Mouse (Mus musculus) ES-E14 (cell line): ENCODE results near the gene Iffo2. TPM values are rescaled to one million over a fixed set of nuclear protein-coding genes. Genes with fewer than 3 reads are reported as not detected.

Experiments
- DNase-seq: peaks from one replicate; pipeline ENCODE4 v3.0.0-alpha.2; 2013; ENCODE audit warnings: low read depth, low spot score
- H3K27ac ChIP-seq: 2 replicates; pipeline ENCODE4 v1.5.1; 2012; ENCODE audit warnings: low read depth, mild to moderate bottlenecking, low read length, moderate library complexity, mixed read lengths; ENCODE audit not compliant: poor library complexity, insufficient read depth, severe bottlenecking
- H3K36me3 ChIP-seq: 2 replicates; pipeline ENCODE4 v1.6.1; 2012; ENCODE audit warnings: mild to moderate bottlenecking, low read length, moderate library complexity, mixed read lengths; ENCODE audit not compliant: control insufficient read depth, poor library complexity, insufficient read depth, severe bottlenecking
- H3K4me1 ChIP-seq, 2 experiments: fragments of 150-350 bp in 1 of 2; sonication (generic) in 1 of 2; 2 replicates each; pipeline ENCODE4 v1.6.1; 2012; ENCODE audit warnings: low read length in 2 of 2, mild to moderate bottlenecking in 1 of 2, mixed read lengths in 1 of 2; ENCODE audit not compliant: control insufficient read depth in 2 of 2, insufficient read depth in 2 of 2, poor library complexity in 1 of 2
- H3K4me3 ChIP-seq, 2 experiments: fragments of 150-350 bp in 1 of 2; sonication (generic) in 1 of 2; 2 replicates each; pipeline ENCODE4 v1.5.1; 2012; ENCODE audit warnings: low read length in 2 of 2, low read depth in 1 of 2, mild to moderate bottlenecking in 1 of 2, mixed read lengths in 1 of 2; ENCODE audit not compliant: insufficient read depth in 1 of 2, poor library complexity in 1 of 2, severe bottlenecking in 1 of 2
- H3K9ac ChIP-seq: 2 replicates; pipeline ENCODE4 v1.6.1; 2012; ENCODE audit warnings: low read depth, mild to moderate bottlenecking, low read length, mixed read lengths; ENCODE audit not compliant: poor library complexity, insufficient read depth, severe bottlenecking
- H3K9me3 ChIP-seq: fragments of 150-350 bp; sonication (generic); 2 replicates; pipeline ENCODE4 v1.6.1; 2012; ENCODE audit warnings: low read depth, mild to moderate bottlenecking, low read length; ENCODE audit not compliant: control insufficient read depth, insufficient read depth
- CHD2 ChIP-seq: IDR thresholded peaks from 2 replicates; pipeline ENCODE4 v1.6.1; 2014; ENCODE audit warnings: mild to moderate bottlenecking, low read depth, low read length, inconsistent platforms
- HCFC1 ChIP-seq: IDR thresholded peaks from 2 replicates; pipeline ENCODE4 v1.6.1; 2012; ENCODE audit warnings: low read length, inconsistent platforms, borderline replicate concordance; ENCODE audit not compliant: insufficient read depth
- MAFK ChIP-seq: IDR thresholded peaks from 2 replicates; pipeline ENCODE4 v1.6.1; 2014; ENCODE audit warnings: mild to moderate bottlenecking, low read depth, low read length, inconsistent platforms; ENCODE audit not compliant: insufficient read depth
- ZC3H11A ChIP-seq: IDR thresholded peaks from 2 replicates; pipeline ENCODE4 v1.6.1; 2012; ENCODE audit warnings: low read depth, mild to moderate bottlenecking, inconsistent platforms, low read length, borderline replicate concordance
- ZNF384 ChIP-seq: IDR thresholded peaks from 2 replicates; pipeline ENCODE4 v1.6.1; 2012; ENCODE audit warnings: low read depth, low read length, inconsistent platforms
- in situ Hi-C, 2 experiments: fragments of 600-800 bp; cut with MboI; formaldehyde crosslinking; loops; one replicate each; pipeline ENCODE4 v1.15.1; 2025; ENCODE audit warnings: low sequenced_read_pairs in 2 of 2, inconsistent platforms in 1 of 2; ENCODE audit not compliant: unreplicated experiment in 2 of 2
- total RNA-seq: library from RNA; depleted of rRNA; stranded (reverse); fragments of 300-350 nt; gene quantifications from 2 replicates; pipeline ENCODE4 v1.2.3, GENCODE M21; 2012

Iffo2 gene
- total RNA-seq, 1 experiment = 19.3 TPM

- Histone ChIP-seq H3K27ac (no peak overlapping the region), H3K4me3 (no peak overlapping the region), H3K4me1 (peaks cover 0 to 31% of the 10 kb centered on the region in 2 experiments; a peak in 2 of 4 replicates), H3K9me3 (no peaks in the 10 kb centered on the region), H3K9ac (no peak overlapping the region), H3K36me3 (peaks cover 38% of the 10 kb centered on the region)
- DNase-seq = no peak
- TF ChIP-seq ZNF384 (no peak), MAFK (no peak), CHD2 (no peak), ZC3H11A (no peak), HCFC1 (no peak)
- in situ Hi-C loops = loop anchor here in 1 of 2 experiments (5.0 kb wide), 1 partner anchor 217 kb away; no protein-coding TSS in a partner anchor
Measured at GRCm38 (mm10) chr4:139640775-139641174, 110.4 kb downstream of the Iffo2 start.

GRCm38 (mm10) chr4:139641829-139642425 lies 111.6 kb downstream of the Iffo2 start:
- Histone ChIP-seq H3K9ac (0 out of 2 replicates have a peak overlapping the region, but pooled peaks have one; percentile 5), H3K9me3 (no peaks in the 10 kb centered on the region), H3K27ac (no peak overlapping the region), H3K36me3 (peaks cover 37% of the 10 kb centered on the region), H3K4me1 (peaks cover 0 to 31% of the 10 kb centered on the region in 2 experiments; a peak in 2 of 4 replicates), H3K4me3 (peak overlapping the region; percentile 28 to 51)
- no peak for TF ChIP-seq MAFK
- no peak for TF ChIP-seq CHD2
- in situ Hi-C loops = loop anchor here in 1 of 2 experiments (5.0 kb wide), 1 partner anchor 215 kb away; no protein-coding TSS in a partner anchor
- peak; percentile 88 for DNase-seq

GRCm38 (mm10) chr4:139643972-139644371 lies 113.6 kb downstream of the Iffo2 start:
- in situ Hi-C loops = loop anchor here in 1 of 2 experiments (5.0 kb wide), 1 partner anchor 213 kb away; no protein-coding TSS in a partner anchor

GRCm38 (mm10) chr4:139646916-139647315 lies 116.6 kb downstream of the Iffo2 start:
- 0 out of 2 replicates have a peak, but pooled peaks have one; percentile 35 for TF ChIP-seq ZNF384
- TF ChIP-seq CHD2 = no peak
- no peak for TF ChIP-seq HCFC1
- no peak for TF ChIP-seq MAFK
- no peak for TF ChIP-seq ZC3H11A
- no peaks in the 10 kb centered on the region for H3K9me3 ChIP-seq
- H3K9ac ChIP-seq = no peak overlapping the region
- H3K27ac ChIP-seq = no peak overlapping the region
- in situ Hi-C loops = no loop called here
- H3K4me3 ChIP-seq = no peak overlapping the region
- peaks cover 0 to 16% of the 10 kb centered on the region in 2 experiments; a peak in 2 of 4 replicates for H3K4me1 ChIP-seq
- peaks cover 34% of the 10 kb centered on the region for H3K36me3 ChIP-seq
- peak; percentile 67 for DNase-seq

More at GRCm38 (mm10) chr4:139643972-139644371, 113.6 kb downstream of the Iffo2 start:
- Histone ChIP-seq H3K9ac (no peak overlapping the region), H3K4me1 (peaks cover 0 to 28% of the 10 kb centered on the region in 2 experiments; a peak in 2 of 4 replicates), H3K4me3 (no peak overlapping the region), H3K9me3 (no peaks in the 10 kb centered on the region), H3K27ac (no peak overlapping the region; the same call in 1 of the 2 replicates), H3K36me3 (peaks cover 34% of the 10 kb centered on the region)
- peak; percentile 68 for DNase-seq
- no peak for TF ChIP-seq MAFK
- TF ChIP-seq ZC3H11A = no peak; the same call in 1 of the 2 replicates
- TF ChIP-seq HCFC1 = no peak
- no peak for TF ChIP-seq ZNF384
- no peak for TF ChIP-seq CHD2
